Mouse (Mus musculus): ENCODE results near the gene Lrp1. TPM values are rescaled to one million over a fixed set of nuclear protein-coding genes. Genes with fewer than 3 reads are reported as not detected.

The Lrp1 gene
- polyA plus RNA-seq, 1 experiment from 2014 or later: 92.1 TPM

DNA sequence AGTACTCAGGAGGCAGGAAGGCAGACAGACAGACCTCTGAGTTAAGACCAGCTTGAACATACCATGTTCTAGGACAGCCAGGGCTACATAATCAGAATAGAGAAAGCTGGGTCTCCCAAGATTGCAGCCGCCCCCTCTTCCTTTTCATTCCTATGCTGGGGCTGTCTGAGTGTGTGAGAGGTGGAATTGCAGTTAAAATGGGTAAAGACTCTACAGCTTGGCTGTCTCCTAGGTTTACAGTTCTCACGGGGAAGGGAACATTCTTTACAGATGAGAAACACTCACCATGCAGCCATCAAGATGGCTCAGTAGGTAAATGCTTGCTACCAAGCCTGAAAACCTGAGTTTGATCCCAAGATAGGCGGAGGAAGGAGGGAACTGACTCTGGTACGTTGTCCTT lies 120.9 kb downstream of the Lrp1 start:
- no peak overlapping the region for H3K9ac ChIP-seq (ENCODE audit: low read length)
- 76% methylated on average over 4 of the region's 4 CpGs for WGBS
- no peaks in the 10 kb centered on the region for H3K27me3 ChIP-seq (replicated peaks; ENCODE audit: control insufficient read depth, insufficient read depth, low read length)
- ATAC-seq (replicated peaks; ENCODE audit: low FRiP score, low TSS enrichment, low read depth) (no peak), DNase-seq (ENCODE audit: low spot score) (no peak)
- no peaks in the 10 kb centered on the region for H3K9me3 ChIP-seq (ENCODE audit: control insufficient read depth, low read length)
- H3K4me3 ChIP-seq (ENCODE audit: low read depth, low read length): no peak overlapping the region
- no peaks in the 10 kb centered on the region for H3K4me1 ChIP-seq (replicated peaks; ENCODE audit: control insufficient read depth, insufficient read depth, low read length)
- peaks cover 55% of the 10 kb centered on the region for H3K36me3 ChIP-seq (ENCODE audit: control insufficient read depth, insufficient read depth, low read length)
- no peak overlapping the region for H3K27ac ChIP-seq (ENCODE audit: low read depth)
- H3K4me2 ChIP-seq (ENCODE audit: low read length): no peak overlapping the region

DNA sequence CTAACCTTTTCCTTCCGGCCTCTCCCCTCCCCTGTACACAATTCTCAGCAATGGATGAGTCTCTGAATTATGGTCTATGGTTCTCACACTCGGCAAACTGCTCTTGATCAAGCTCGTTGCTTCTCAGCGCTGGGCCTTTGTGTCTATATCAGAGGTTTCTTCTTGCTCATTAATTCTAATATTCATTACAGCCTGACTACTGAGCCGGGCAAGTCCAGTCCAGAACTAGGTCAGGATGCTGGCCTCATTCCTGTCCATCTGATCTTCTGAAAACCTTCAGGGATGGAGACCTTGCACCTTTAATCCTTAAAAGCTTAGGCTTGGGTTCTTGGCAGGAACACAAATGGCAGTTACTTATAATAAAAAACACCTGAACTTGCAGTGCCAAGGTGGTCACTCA lies 121.4 kb downstream of the Lrp1 start:
- Histone ChIP-seq H3K4me1 (replicated peaks; ENCODE audit: control insufficient read depth, insufficient read depth, low read length) (no peaks in the 10 kb centered on the region), H3K4me3 (ENCODE audit: low read depth, low read length) (no peak overlapping the region), H3K27me3 (replicated peaks; ENCODE audit: control insufficient read depth, insufficient read depth, low read length) (no peaks in the 10 kb centered on the region), H3K36me3 (ENCODE audit: control insufficient read depth, insufficient read depth, low read length) (peaks cover 60% of the 10 kb centered on the region), H3K4me2 (ENCODE audit: low read length) (no peak overlapping the region), H3K9me3 (ENCODE audit: control insufficient read depth, low read length) (no peaks in the 10 kb centered on the region), H3K27ac (ENCODE audit: low read depth) (no peak overlapping the region), H3K9ac (ENCODE audit: low read length) (no peak overlapping the region)
- ATAC-seq (replicated peaks; ENCODE audit: low FRiP score, low TSS enrichment, low read depth) (no peak), DNase-seq (ENCODE audit: low spot score) (no peak)
- 79% methylated on average over 5 of the region's 5 CpGs for WGBS

DNA sequence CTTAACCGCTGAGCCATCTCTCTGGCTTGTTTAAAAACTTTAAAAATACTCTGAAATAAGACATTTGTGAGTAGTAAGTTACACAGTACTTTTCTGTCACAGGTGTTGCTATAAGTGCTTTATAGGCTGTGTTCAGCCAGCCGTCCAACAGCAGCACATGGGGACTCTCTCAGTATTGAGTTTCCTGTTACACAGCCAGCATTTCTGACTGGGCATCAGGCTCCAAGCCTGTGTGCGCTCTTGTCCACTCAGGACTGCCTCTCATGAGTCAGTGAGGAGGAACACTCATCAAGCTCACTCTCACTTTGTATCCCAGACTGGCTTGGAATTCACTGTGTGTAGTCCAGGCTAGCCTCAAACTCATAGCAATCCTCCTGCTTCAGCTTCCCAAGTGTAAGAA lies 124.8 kb downstream of the Lrp1 start:
- no peak for DNase-seq (ENCODE audit: low spot score)
- 93% methylated on average over 3 of the region's 3 CpGs for WGBS
- H3K36me3 ChIP-seq (ENCODE audit: control insufficient read depth, insufficient read depth, low read length): peaks cover 92% of the 10 kb centered on the region

DNA sequence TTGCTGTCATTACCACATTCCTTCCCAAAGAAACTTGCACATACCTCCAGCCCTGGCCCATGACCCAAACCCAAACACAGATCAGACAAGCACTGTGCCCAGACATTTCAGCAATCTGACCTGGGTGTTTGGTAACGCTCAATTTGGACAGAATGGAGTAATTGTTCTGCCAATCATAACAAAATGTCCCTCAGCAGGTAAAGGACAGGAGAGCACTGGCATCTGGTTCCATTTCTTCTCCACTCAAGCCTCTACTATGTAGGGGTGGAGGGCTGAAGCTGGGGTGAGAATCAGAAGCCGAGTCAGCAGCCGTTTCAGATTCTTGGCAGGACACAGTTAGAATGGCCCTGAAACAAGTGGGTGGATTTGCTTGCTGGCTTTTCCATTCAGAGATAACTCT lies 128.8 kb downstream of the Lrp1 start:
- WGBS: 87% methylated on average over 3 of the region's 3 CpGs
- Histone ChIP-seq H3K36me3 (ENCODE audit: control insufficient read depth, insufficient read depth, low read length) (peaks cover 88% of the 10 kb centered on the region), H3K27ac (ENCODE audit: low read depth) (no peak overlapping the region), H3K9me3 (ENCODE audit: control insufficient read depth, low read length) (no peaks in the 10 kb centered on the region), H3K27me3 (replicated peaks; ENCODE audit: control insufficient read depth, insufficient read depth, low read length) (no peaks in the 10 kb centered on the region), H3K4me3 (ENCODE audit: low read depth, low read length) (no peak overlapping the region), H3K4me1 (replicated peaks; ENCODE audit: control insufficient read depth, insufficient read depth, low read length) (no peaks in the 10 kb centered on the region), H3K4me2 (ENCODE audit: low read length) (no peak overlapping the region), H3K9ac (ENCODE audit: low read length) (no peak overlapping the region)
- no peak for DNase-seq (ENCODE audit: low spot score)
- ATAC-seq (replicated peaks; ENCODE audit: low FRiP score, low TSS enrichment, low read depth): no peak

More for the DNA sequence above, 124.8 kb downstream of the Lrp1 start:
- ATAC-seq (replicated peaks; ENCODE audit: low FRiP score, low TSS enrichment, low read depth): no peak
- H3K4me2 ChIP-seq (ENCODE audit: low read length): no peak overlapping the region
- no peak overlapping the region for H3K9ac ChIP-seq (ENCODE audit: low read length)
- no peak overlapping the region for H3K27ac ChIP-seq (ENCODE audit: low read depth)
- H3K4me1 ChIP-seq (replicated peaks; ENCODE audit: control insufficient read depth, insufficient read depth, low read length): no peaks in the 10 kb centered on the region
- no peaks in the 10 kb centered on the region for H3K27me3 ChIP-seq (replicated peaks; ENCODE audit: control insufficient read depth, insufficient read depth, low read length)
- no peaks in the 10 kb centered on the region for H3K9me3 ChIP-seq (ENCODE audit: control insufficient read depth, low read length)
- no peak overlapping the region for H3K4me3 ChIP-seq (ENCODE audit: low read depth, low read length)

GRCm38 (mm10) chr10:127491128-127491512 lies 129.8 kb downstream of the Lrp1 start:
- Histone ChIP-seq H3K4me3 (ENCODE audit: low read depth, low read length) (no peak overlapping the region), H3K27ac (ENCODE audit: low read depth) (no peak overlapping the region), H3K27me3 (replicated peaks; ENCODE audit: control insufficient read depth, insufficient read depth, low read length) (no peaks in the 10 kb centered on the region), H3K9me3 (ENCODE audit: control insufficient read depth, low read length) (no peaks in the 10 kb centered on the region), H3K9ac (ENCODE audit: low read length) (no peak overlapping the region), H3K4me1 (replicated peaks; ENCODE audit: control insufficient read depth, insufficient read depth, low read length) (no peaks in the 10 kb centered on the region), H3K36me3 (ENCODE audit: control insufficient read depth, insufficient read depth, low read length) (peaks cover 83% of the 10 kb centered on the region), H3K4me2 (ENCODE audit: low read length) (no peak overlapping the region)
- 83% methylated on average over 8 of the region's 8 CpGs for WGBS
- DNase-seq (ENCODE audit: low spot score) (no peak), ATAC-seq (replicated peaks; ENCODE audit: low FRiP score, low TSS enrichment, low read depth) (no peak)

GRCm38 (mm10) chr10:127490160-127491127 lies 130.5 kb downstream of the Lrp1 start:
- Histone ChIP-seq H3K9me3 (ENCODE audit: control insufficient read depth, low read length) (no peaks in the 10 kb centered on the region), H3K27ac (ENCODE audit: low read depth) (no peak overlapping the region), H3K4me2 (ENCODE audit: low read length) (no peak overlapping the region), H3K36me3 (ENCODE audit: control insufficient read depth, insufficient read depth, low read length) (peaks cover 83% of the 10 kb centered on the region), H3K4me1 (replicated peaks; ENCODE audit: control insufficient read depth, insufficient read depth, low read length) (no peaks in the 10 kb centered on the region), H3K9ac (ENCODE audit: low read length) (no peak overlapping the region), H3K27me3 (replicated peaks; ENCODE audit: control insufficient read depth, insufficient read depth, low read length) (no peaks in the 10 kb centered on the region), H3K4me3 (ENCODE audit: low read depth, low read length) (no peak overlapping the region)
- ATAC-seq (replicated peaks; ENCODE audit: low FRiP score, low TSS enrichment, low read depth): no peak
- WGBS: 82% methylated on average over 18 of the region's 18 CpGs
- no peak for DNase-seq (ENCODE audit: low spot score)

- no peak overlapping the region for H3K4me3 ChIP-seq (ENCODE audit: low read depth, low read length)
- ATAC-seq (replicated peaks; ENCODE audit: low FRiP score, low TSS enrichment, low read depth) (no peak), DNase-seq (ENCODE audit: low spot score) (no peak)
- H3K4me2 ChIP-seq (ENCODE audit: low read length): no peak overlapping the region
- peaks cover 84% of the 10 kb centered on the region for H3K36me3 ChIP-seq (ENCODE audit: control insufficient read depth, insufficient read depth, low read length)
- no peaks in the 10 kb centered on the region for H3K9me3 ChIP-seq (ENCODE audit: control insufficient read depth, low read length)
- no peak overlapping the region for H3K9ac ChIP-seq (ENCODE audit: low read length)
- H3K27ac ChIP-seq (ENCODE audit: low read depth): no peak overlapping the region
- 91% methylated on average over 7 of the region's 7 CpGs for WGBS
- H3K4me1 ChIP-seq (replicated peaks; ENCODE audit: control insufficient read depth, insufficient read depth, low read length): no peaks in the 10 kb centered on the region
- H3K27me3 ChIP-seq (replicated peaks; ENCODE audit: control insufficient read depth, insufficient read depth, low read length): no peaks in the 10 kb centered on the region
These were observed 132.1 kb downstream of the Lrp1 start for GRCm38 (mm10) chr10:127488856-127489255.

Measured in intestine, embryonic 14.5 days (tissue).